Mouse (Mus musculus) limb, embryonic 11.5 days (tissue): ENCODE measurements around the gene Cmya5. TPM values are rescaled to one million over a fixed set of nuclear protein-coding genes. Genes with fewer than 3 reads are reported as not detected.

Source experiments
- ATAC-seq: fragments of 200-750 bp; cut with Nextera tagmentation; 2 replicates; pipeline ENCODE4 v1.8.0; 2017; ENCODE audit warnings: low read depth; ENCODE audit not compliant: insufficient number of reproducible peaks, low FRiP score, low TSS enrichment
- DNase-seq: peaks from one replicate; pipeline ENCODE4 v3.0.0-alpha.2; 2015; ENCODE audit warnings: low spot score
- H3K27ac ChIP-seq: fragments of 300-500 bp; sonication (generic); replicated peaks from 2 replicates; pipeline ENCODE4 v1.5.1; 2014; ENCODE audit warnings: low read depth, mild to moderate bottlenecking, low read length
- H3K27me3 ChIP-seq: fragments of 300-500 bp; sonication (generic); 2 replicates; pipeline ENCODE4 v1.6.1; 2014; ENCODE audit warnings: mild to moderate bottlenecking, low read length, mixed read lengths; ENCODE audit not compliant: control insufficient read depth, insufficient read depth
- H3K36me3 ChIP-seq: fragments of 300-500 bp; sonication (generic); 2 replicates; pipeline ENCODE4 v1.6.1; 2014; ENCODE audit warnings: mild to moderate bottlenecking, low read length, moderate library complexity, mixed read lengths; ENCODE audit not compliant: control insufficient read depth, insufficient read depth
- H3K4me1 ChIP-seq: fragments of 300-500 bp; sonication (generic); 2 replicates; pipeline ENCODE4 v1.6.1; 2014; ENCODE audit warnings: low read length, mixed read lengths; ENCODE audit not compliant: control insufficient read depth, insufficient read depth
- H3K4me2 ChIP-seq: fragments of 300-500 bp; sonication (generic); 2 replicates; pipeline ENCODE4 v1.6.1; 2014; ENCODE audit warnings: low read depth, mild to moderate bottlenecking, moderate library complexity; ENCODE audit not compliant: severe bottlenecking
- H3K4me3 ChIP-seq: fragments of 300-500 bp; sonication (generic); 2 replicates; pipeline ENCODE4 v1.5.1; 2014; ENCODE audit warnings: low read depth, low read length
- H3K9ac ChIP-seq: fragments of 300-500 bp; sonication (generic); 2 replicates; pipeline ENCODE4 v1.6.1; 2014; ENCODE audit warnings: mild to moderate bottlenecking, low read length
- H3K9me3 ChIP-seq: fragments of 300-500 bp; sonication (generic); 2 replicates; pipeline ENCODE4 v1.6.1; 2016; ENCODE audit warnings: low read length; ENCODE audit not compliant: control insufficient read depth
- WGBS: fragments of 180-500 bp; shearing (Covaris S2); extraction: QIAGEN DNeasy Blood & Tissue Kit; methylation state at CpG from one replicate; pipeline ENCODE4 v1.1.7; 2014; 5-methylcytosine and 5-hydroxymethylcytosine counted together
- polyA plus RNA-seq: library from polyadenylated mRNA; unstranded; fragments of >200 nt; fragmentation: Nextera tagmentation; extraction: Ambion mirVana; gene quantifications from 2 replicates; pipeline ENCODE4 v1.2.1, GENCODE M21; 2014

The Cmya5 gene
- polyA plus RNA-seq, 1 experiment from 2014 or later = 0.01 TPM

DNA sequence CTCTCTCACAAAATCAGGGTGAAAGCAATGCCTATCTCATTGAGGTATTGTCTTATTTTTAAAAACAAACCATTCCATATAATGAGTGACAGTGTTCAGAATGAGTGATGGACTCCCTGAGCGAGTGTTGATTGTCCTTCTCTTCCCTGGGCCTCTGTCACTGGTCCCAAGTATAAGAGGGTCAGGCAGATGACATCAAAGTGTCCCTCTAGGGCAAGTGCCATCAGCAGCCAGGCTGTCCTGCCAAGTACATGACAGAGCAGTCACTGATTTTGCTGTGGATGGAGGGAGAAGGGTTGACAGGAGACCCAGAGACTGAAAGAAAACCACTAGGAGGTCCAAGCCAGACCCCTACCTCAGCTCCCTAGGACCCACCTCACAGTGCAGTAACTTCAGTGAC is 8.3 kb downstream of the Cmya5 start:
- Histone ChIP-seq H3K4me2 (no peak overlapping the region), H3K27ac (no peak overlapping the region)
- 88% methylated on average over 1 of the region's 1 CpGs for WGBS

DNA sequence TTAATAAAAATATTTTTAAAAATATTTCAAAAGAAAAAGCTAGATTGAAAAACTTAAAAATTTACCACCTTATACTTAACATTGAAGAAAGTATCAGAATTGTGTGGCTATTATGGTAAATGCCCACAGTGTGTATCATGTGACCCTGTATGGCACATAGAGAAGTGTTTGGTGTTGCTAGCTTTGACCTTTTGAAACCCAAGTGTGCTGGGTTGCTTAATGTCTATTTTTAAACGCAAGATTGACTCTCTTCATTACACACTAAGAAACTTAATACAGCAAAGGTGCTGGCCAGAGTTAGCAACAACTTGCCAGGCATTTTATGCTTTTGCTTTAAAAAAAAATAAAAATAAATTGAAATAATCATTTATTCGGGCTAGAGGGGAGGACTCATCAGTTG is 9.0 kb downstream of the Cmya5 start:
- Histone ChIP-seq H3K4me2 (no peak overlapping the region), H3K36me3 (no peaks in the 10 kb centered on the region), H3K9ac (no peak overlapping the region), H3K4me1 (no peaks in the 10 kb centered on the region), H3K27me3 (no peaks in the 10 kb centered on the region), H3K27ac (no peak overlapping the region), H3K4me3 (no peak overlapping the region), H3K9me3 (no peaks in the 10 kb centered on the region)
- ATAC-seq (no peak), DNase-seq (no peak)
- WGBS = 85% methylated on average over 2 of the region's 2 CpGs

More for the DNA sequence above, 8.3 kb downstream of the Cmya5 start:
- no peak for DNase-seq
- no peak for ATAC-seq
- H3K9ac ChIP-seq = no peak overlapping the region
- no peaks in the 10 kb centered on the region for H3K36me3 ChIP-seq
- H3K4me1 ChIP-seq = no peaks in the 10 kb centered on the region
- no peaks in the 10 kb centered on the region for H3K9me3 ChIP-seq
- no peak overlapping the region for H3K4me3 ChIP-seq
- H3K27me3 ChIP-seq = no peaks in the 10 kb centered on the region

DNA sequence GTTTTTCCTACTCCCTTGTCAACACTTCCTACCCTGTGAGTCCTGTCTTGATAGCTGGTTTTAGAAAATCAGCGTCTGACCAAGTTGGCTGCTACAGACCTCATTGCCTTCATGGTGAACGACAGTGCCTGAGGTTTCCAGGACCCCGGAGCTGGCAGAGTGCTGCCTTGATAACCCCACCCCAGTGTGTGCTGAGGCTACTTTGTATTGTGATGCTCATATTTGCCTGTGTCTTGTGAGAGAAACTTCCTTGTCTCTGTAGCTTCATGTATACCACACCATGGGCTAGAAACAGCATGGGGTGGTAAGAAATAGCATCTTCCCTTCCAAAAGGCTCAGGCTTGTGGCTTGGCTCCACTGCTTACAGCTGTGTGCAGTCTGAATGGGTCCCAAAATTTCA is 13.8 kb downstream of the Cmya5 start:
- Histone ChIP-seq H3K4me2 (no peak overlapping the region), H3K27ac (no peak overlapping the region), H3K27me3 (no peaks in the 10 kb centered on the region), H3K4me3 (no peak overlapping the region), H3K36me3 (no peaks in the 10 kb centered on the region), H3K9ac (no peak overlapping the region), H3K9me3 (no peaks in the 10 kb centered on the region), H3K4me1 (no peaks in the 10 kb centered on the region)
- 87% methylated on average over 3 of the region's 3 CpGs for WGBS
- ATAC-seq (no peak), DNase-seq (peak; percentile 8)

DNA sequence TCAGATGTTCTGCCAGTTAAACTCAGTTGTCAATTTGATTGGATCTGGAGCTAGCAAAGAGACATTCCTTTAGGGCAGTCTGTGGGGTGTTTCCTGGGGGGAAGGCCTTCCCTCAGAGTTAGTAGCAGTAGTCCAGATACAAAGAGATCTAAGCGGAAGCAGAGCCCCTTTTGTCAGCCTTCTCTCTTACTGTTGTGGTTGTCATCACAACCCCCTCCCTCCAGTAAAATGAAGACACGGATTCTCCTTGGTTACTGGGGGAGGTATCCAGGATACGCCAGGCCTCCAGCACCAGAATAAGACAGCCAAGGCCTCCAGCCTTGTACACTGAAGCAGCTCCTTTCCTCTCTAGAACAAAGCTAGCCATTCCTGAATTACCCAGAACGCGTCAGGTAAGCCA is 15.6 kb downstream of the Cmya5 start:
- no peaks in the 10 kb centered on the region for H3K9me3 ChIP-seq
- ATAC-seq (no peak), DNase-seq (peak; percentile 16)
- no peaks in the 10 kb centered on the region for H3K36me3 ChIP-seq
- H3K4me2 ChIP-seq = no peak overlapping the region
- 88% methylated on average over 5 of the region's 5 CpGs for WGBS
- no peak overlapping the region for H3K4me3 ChIP-seq
- no peaks in the 10 kb centered on the region for H3K27me3 ChIP-seq
- H3K27ac ChIP-seq = no peak overlapping the region
- no peak overlapping the region for H3K9ac ChIP-seq
- no peaks in the 10 kb centered on the region for H3K4me1 ChIP-seq

DNA sequence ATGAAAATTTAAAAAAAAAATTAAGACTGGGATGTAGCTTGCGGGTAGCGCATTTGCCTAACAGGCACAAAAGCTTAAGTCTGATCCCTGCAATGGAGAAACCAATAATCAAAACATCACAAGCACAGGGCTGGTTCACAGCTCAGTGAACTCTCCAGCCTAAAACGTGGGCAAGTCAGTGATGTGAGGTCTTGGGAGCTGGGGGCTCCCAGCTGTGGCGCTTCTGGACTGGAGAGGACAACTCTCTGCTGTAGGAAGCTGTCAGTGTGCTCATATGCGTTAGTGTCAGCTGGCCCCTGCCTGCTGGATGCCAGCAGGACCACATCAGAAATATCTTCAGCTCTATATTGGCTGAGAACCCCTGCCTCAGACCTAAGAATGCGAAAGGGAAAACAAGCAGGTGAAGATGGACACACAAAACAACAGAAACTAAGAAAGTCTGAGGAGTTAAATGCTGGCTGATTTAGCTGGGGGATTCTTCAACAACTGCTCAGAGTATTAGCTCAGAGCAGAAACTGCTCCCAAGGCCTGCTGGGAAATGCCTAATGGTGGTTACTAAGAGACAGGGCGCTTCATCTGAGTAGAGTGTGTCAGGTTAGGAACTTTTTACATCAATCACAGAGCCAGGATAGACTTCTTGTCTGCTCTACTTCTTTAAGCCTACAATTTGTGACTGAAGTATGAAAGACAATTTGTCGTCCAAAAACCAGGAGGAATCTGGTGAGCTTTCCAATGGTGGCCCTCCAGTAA is 16.2 kb downstream of the Cmya5 start:
- WGBS = 77% methylated on average over 8 of the region's 8 CpGs
- Histone ChIP-seq H3K27me3 (no peaks in the 10 kb centered on the region), H3K36me3 (no peaks in the 10 kb centered on the region), H3K9me3 (no peaks in the 10 kb centered on the region), H3K4me1 (no peaks in the 10 kb centered on the region), H3K4me3 (no peak overlapping the region), H3K4me2 (no peak overlapping the region), H3K27ac (no peak overlapping the region), H3K9ac (no peak overlapping the region)
- ATAC-seq = no peak
- DNase-seq = peak; percentile 16

DNA sequence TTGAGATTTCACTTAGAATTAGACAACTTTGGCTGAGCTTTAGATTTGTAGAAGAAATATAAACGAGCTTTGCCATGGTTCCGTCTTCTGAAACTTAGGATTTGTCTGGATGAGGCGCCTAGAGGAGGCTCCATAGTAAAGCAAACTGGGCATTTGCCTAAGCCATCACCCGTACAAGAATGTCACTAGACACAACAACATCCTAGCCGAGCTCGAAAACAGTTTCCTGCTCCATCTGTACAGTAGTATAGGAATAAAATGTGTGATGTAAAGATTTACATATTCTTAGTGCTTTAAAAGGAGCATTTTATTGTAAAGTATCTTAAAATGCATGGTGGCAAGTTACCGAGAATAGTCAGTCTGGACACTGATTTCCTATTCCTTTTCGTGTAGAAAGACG is 22.2 kb downstream of the Cmya5 start:
- Histone ChIP-seq H3K4me2 (no peak overlapping the region), H3K9me3 (no peaks in the 10 kb centered on the region), H3K36me3 (no peaks in the 10 kb centered on the region), H3K27ac (no peak overlapping the region), H3K4me3 (no peak overlapping the region), H3K4me1 (no peaks in the 10 kb centered on the region), H3K27me3 (no peaks in the 10 kb centered on the region), H3K9ac (no peak overlapping the region)
- no peak for ATAC-seq
- DNase-seq = no peak
- 91% methylated on average over 9 of the region's 9 CpGs for WGBS

DNA sequence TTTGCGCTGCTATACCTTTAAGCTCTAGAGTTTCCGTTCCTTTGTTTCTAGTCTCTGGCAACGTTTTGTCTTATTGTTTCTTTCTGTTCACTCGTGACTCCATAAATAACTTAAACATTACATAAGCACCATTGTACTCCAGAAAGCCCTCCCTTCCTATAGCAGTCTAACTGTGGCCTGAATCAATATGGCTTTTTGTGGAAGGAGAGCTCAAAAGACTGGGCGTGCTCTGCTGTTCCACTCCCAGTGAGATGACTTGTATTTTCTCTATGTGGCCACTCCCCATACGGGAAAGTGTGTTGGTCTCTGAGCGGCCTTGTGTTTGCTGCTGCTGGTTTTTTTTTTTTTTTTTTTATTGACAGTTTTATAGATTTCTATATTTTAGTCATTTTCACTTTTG is 27.3 kb downstream of the Cmya5 start:
- no peak for DNase-seq

DNA sequence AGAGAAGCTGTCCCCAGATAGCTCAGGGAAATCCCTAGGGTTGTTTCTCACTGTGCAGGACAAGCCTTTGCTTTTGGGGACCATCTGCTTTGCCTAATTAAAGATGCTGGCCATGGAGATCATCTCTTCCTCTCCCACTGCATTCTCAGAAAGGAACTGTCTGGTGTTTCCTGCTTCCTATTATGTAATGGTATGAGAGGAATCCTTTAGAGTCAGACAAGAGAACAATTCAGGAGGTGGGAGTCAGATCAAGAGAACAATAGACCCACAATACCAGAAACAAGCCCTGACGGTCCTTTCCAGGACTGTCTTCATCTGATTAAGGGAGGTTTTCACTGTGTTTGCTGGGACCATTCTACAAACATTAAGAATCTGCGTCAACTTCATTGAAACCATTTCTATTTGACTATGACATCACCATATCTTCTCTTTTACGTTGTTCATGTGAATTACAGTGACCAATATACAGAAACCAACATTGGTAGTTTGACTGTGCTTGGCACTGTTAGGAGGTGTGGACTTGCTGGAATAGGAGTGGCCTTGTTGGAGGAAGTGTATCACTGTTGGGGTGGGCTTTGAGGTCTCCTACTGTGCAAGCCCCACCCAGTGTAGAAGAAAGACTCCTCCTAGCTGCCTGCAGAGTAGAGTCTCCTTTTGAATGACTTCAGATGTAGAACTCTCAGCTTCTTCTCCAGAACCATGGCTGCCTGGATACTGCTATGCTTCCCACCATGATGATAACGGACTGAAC is 42.0 kb downstream of the Cmya5 start:
- Histone ChIP-seq H3K4me1 (no peaks in the 10 kb centered on the region), H3K9me3 (no peaks in the 10 kb centered on the region), H3K4me2 (no peak overlapping the region), H3K27ac (no peak overlapping the region), H3K4me3 (no peak overlapping the region), H3K36me3 (no peaks in the 10 kb centered on the region), H3K27me3 (no peaks in the 10 kb centered on the region), H3K9ac (no peak overlapping the region)
- whole genome bisulfite sequencing = 91% methylated on average over 4 of the region's 4 CpGs
- ATAC-seq = no peak
- DNase-seq = no peak

More for the DNA sequence above, 27.3 kb downstream of the Cmya5 start:
- no peak overlapping the region for H3K4me2 ChIP-seq
- H3K9me3 ChIP-seq = no peaks in the 10 kb centered on the region
- no peak overlapping the region for H3K9ac ChIP-seq
- 84% methylated on average over 7 of the region's 7 CpGs for WGBS
- no peaks in the 10 kb centered on the region for H3K27me3 ChIP-seq
- H3K27ac ChIP-seq = no peak overlapping the region
- no peaks in the 10 kb centered on the region for H3K36me3 ChIP-seq
- no peak for ATAC-seq
- no peak overlapping the region for H3K4me3 ChIP-seq
- H3K4me1 ChIP-seq = no peaks in the 10 kb centered on the region
